ENCODE assay signal across 28 mouse cellular contexts in the genomic region with DNA sequence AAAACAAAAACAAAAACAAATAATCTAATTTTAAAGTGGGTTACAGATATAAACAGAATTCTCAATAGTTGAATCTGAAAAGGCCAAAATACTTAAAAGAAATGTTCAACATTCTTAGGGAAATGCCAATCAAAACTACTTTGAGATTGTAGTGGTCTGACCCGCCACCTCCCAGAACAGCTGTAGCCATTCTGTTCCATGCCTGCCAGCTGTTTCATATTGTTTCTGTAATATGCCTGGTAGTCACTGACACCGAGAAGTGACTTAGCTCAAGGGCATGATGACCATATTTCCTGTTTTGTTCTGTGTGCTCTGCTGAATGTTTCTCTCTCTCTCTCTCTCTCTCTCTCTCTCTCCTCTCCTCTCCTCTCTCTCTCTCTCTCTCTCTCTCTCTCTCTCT. TPM values are rescaled to one million over a fixed set of nuclear protein-coding genes. Genes with fewer than 3 reads are reported as not detected.
DNase-seq lines count a peak whose midpoint lies in the region; ATAC-seq and TF ChIP-seq lines count a peak whose summit lies in the region.
"Had no signal": no experiment of that assay in that cellular context is flagged by ENCODE, and none has a peak within 500 bp of the region (broad histone marks: within the 10 kb centered on the region; RNA-seq: fewer than 3 reads in every experiment).

No protein-coding gene starts in this region.

- no peak for ATAC-seq in embryonic facial prominence, embryonic 11.5 days (replicated peaks; ENCODE audit: insufficient number of reproducible peaks, low FRiP score, low TSS enrichment, low read depth)
- ATAC-seq in limb, embryonic 14.5 days (ENCODE audit: low FRiP score, low read depth), result peak; percentile 41; the same call in 1 of the 2 replicates
- no peak for ATAC-seq in embryonic facial prominence, embryonic 14.5 days (ENCODE audit: low read depth)
- ATAC-seq in liver, postnatal 0 days, result no peak
- ATAC-seq: CD4-positive, CD25-positive, alpha-beta regulatory T cell, adult 4 months; forebrain, embryonic 15.5 days; hindbrain, postnatal 0 days had no signal

- no peak overlapping the region for H3K9ac ChIP-seq in embryonic facial prominence, embryonic 11.5 days (replicated peaks; ENCODE audit: low read length)
- no peak overlapping the region for H3K9ac ChIP-seq in limb, embryonic 14.5 days (ENCODE audit: low read depth, low read length, severe bottlenecking)
- no peak overlapping the region for H3K9ac ChIP-seq in embryonic facial prominence, embryonic 14.5 days (ENCODE audit: low read depth, low read length)
- no peak overlapping the region for H3K9ac ChIP-seq in liver, postnatal 0 days (replicated peaks)
- H3K9ac ChIP-seq: embryonic facial prominence, embryonic 12.5 days; forebrain, embryonic 12.5 days; forebrain, embryonic 15.5 days; heart, embryonic 12.5 days; heart, embryonic 15.5 days; hindbrain, embryonic 14.5 days had no signal

- no peak for TF ChIP-seq POLR2A in limb, embryonic 14.5 days (IDR thresholded peaks at IDR 0.05; ENCODE audit: borderline replicate concordance, extremely low read depth, insufficient read depth, insufficient read length)

- no peaks in the 10 kb centered on the region for H3K9me3 ChIP-seq in embryonic facial prominence, embryonic 11.5 days (replicated peaks; ENCODE audit: control insufficient read depth, low read length)
- no peaks in the 10 kb centered on the region for H3K9me3 ChIP-seq in embryonic facial prominence, embryonic 10.5 days
- H3K9me3 ChIP-seq in limb, embryonic 14.5 days (ENCODE audit: control insufficient read depth, low read length), result no peaks in the 10 kb centered on the region
- H3K9me3 ChIP-seq in limb, embryonic 10.5 days (replicated peaks), result no peaks in the 10 kb centered on the region
- H3K9me3 ChIP-seq in embryonic facial prominence, embryonic 14.5 days (ENCODE audit: control insufficient read depth, low read length), result peaks cover 8% of the 10 kb centered on the region; the same call in 1 of the 2 replicates
- H3K9me3 ChIP-seq in liver, postnatal 0 days (ENCODE audit: low read length), result no peaks in the 10 kb centered on the region
- H3K9me3 ChIP-seq: embryonic facial prominence, embryonic 12.5 days; forebrain, embryonic 12.5 days; forebrain, embryonic 15.5 days; heart, embryonic 12.5 days; heart, embryonic 15.5 days had no signal

- no peak overlapping the region for H3K4me2 ChIP-seq in embryonic facial prominence, embryonic 11.5 days (ENCODE audit: low read depth, low read length)
- H3K4me2 ChIP-seq in limb, embryonic 14.5 days (replicated peaks; ENCODE audit: low read depth, low read length, severe bottlenecking), result no peak overlapping the region
- H3K4me2 ChIP-seq in embryonic facial prominence, embryonic 14.5 days (ENCODE audit: low read depth, low read length), result no peak overlapping the region
- H3K4me2 ChIP-seq in liver, postnatal 0 days (ENCODE audit: low read depth, low read length), result no peak overlapping the region
- H3K4me2 ChIP-seq: embryonic facial prominence, embryonic 12.5 days; forebrain, embryonic 12.5 days; forebrain, embryonic 15.5 days; heart, embryonic 12.5 days; heart, embryonic 15.5 days; hindbrain, embryonic 14.5 days had no signal

- no peaks in the 10 kb centered on the region for H3K36me3 ChIP-seq in embryonic facial prominence, embryonic 11.5 days (replicated peaks; ENCODE audit: control insufficient read depth, insufficient read depth, low read depth, low read length)
- no peaks in the 10 kb centered on the region for H3K36me3 ChIP-seq in embryonic facial prominence, embryonic 10.5 days (replicated peaks)
- H3K36me3 ChIP-seq in limb, embryonic 14.5 days (ENCODE audit: control insufficient read depth, insufficient read depth, low read length), result no peaks in the 10 kb centered on the region
- H3K36me3 ChIP-seq in limb, embryonic 10.5 days, result no peaks in the 10 kb centered on the region
- H3K36me3 ChIP-seq in embryonic facial prominence, embryonic 14.5 days (ENCODE audit: control insufficient read depth, insufficient read depth, low read length), result no peaks in the 10 kb centered on the region
- H3K36me3 ChIP-seq in liver, postnatal 0 days (replicated peaks; ENCODE audit: insufficient read depth, low read length), result no peaks in the 10 kb centered on the region
- H3K36me3 ChIP-seq: embryonic facial prominence, embryonic 12.5 days; forebrain, embryonic 12.5 days; forebrain, embryonic 15.5 days; heart, embryonic 12.5 days; heart, embryonic 15.5 days had no signal

- no peak overlapping the region for H3K4me3 ChIP-seq in embryonic facial prominence, embryonic 11.5 days (ENCODE audit: low read depth, low read length)
- H3K4me3 ChIP-seq in embryonic facial prominence, embryonic 10.5 days, result no peak overlapping the region
- no peak overlapping the region for H3K4me3 ChIP-seq in limb, embryonic 14.5 days (replicated peaks; ENCODE audit: low read length)
- no peak overlapping the region for H3K4me3 ChIP-seq in limb, embryonic 10.5 days
- H3K4me3 ChIP-seq in embryonic facial prominence, embryonic 14.5 days (ENCODE audit: low read depth, low read length), result no peak overlapping the region
- no peak overlapping the region for H3K4me3 ChIP-seq in liver, postnatal 0 days (ENCODE audit: low read depth, low read length)
- H3K4me3 ChIP-seq: embryonic facial prominence, embryonic 12.5 days; erythroblast, embryonic 14.5 days; forebrain, embryonic 12.5 days; forebrain, embryonic 15.5 days; heart, embryonic 12.5 days; heart, embryonic 15.5 days had no signal

- H3K27me3 ChIP-seq in embryonic facial prominence, embryonic 11.5 days (ENCODE audit: control insufficient read depth, insufficient read depth, low read length), result no peaks in the 10 kb centered on the region
- no peaks in the 10 kb centered on the region for H3K27me3 ChIP-seq in embryonic facial prominence, embryonic 10.5 days (replicated peaks; ENCODE audit: low read depth, poor library complexity, severe bottlenecking)
- no peaks in the 10 kb centered on the region for H3K27me3 ChIP-seq in limb, embryonic 14.5 days (ENCODE audit: control insufficient read depth, insufficient read depth, low read length)
- H3K27me3 ChIP-seq in limb, embryonic 10.5 days (ENCODE audit: low read depth, poor library complexity, severe bottlenecking), result no peaks in the 10 kb centered on the region
- no peaks in the 10 kb centered on the region for H3K27me3 ChIP-seq in embryonic facial prominence, embryonic 14.5 days (replicated peaks; ENCODE audit: control insufficient read depth, insufficient read depth, low read length)
- peaks cover 12% of the 10 kb centered on the region; the same call in 1 of the 2 replicates for H3K27me3 ChIP-seq in liver, postnatal 0 days (ENCODE audit: insufficient read depth, low read length)
- H3K27me3 ChIP-seq: embryonic facial prominence, embryonic 12.5 days; forebrain, embryonic 12.5 days; forebrain, embryonic 15.5 days; heart, embryonic 12.5 days; heart, embryonic 15.5 days had no signal

- H3K4me1 ChIP-seq in embryonic facial prominence, embryonic 11.5 days (ENCODE audit: control insufficient read depth, insufficient read depth, low read length), result no peaks in the 10 kb centered on the region
- no peaks in the 10 kb centered on the region for H3K4me1 ChIP-seq in embryonic facial prominence, embryonic 10.5 days
- no peaks in the 10 kb centered on the region for H3K4me1 ChIP-seq in limb, embryonic 14.5 days (ENCODE audit: control insufficient read depth, insufficient read depth, low read length)
- H3K4me1 ChIP-seq in limb, embryonic 10.5 days, result no peaks in the 10 kb centered on the region
- H3K4me1 ChIP-seq in embryonic facial prominence, embryonic 14.5 days (ENCODE audit: control insufficient read depth, insufficient read depth, low read length), result no peaks in the 10 kb centered on the region
- no peaks in the 10 kb centered on the region for H3K4me1 ChIP-seq in liver, postnatal 0 days (ENCODE audit: insufficient read depth)
- H3K4me1 ChIP-seq: embryonic facial prominence, embryonic 12.5 days; forebrain, embryonic 12.5 days; forebrain, embryonic 15.5 days; heart, embryonic 12.5 days; heart, embryonic 15.5 days had no signal

- TF ChIP-seq CTCF in liver, postnatal 0 days (IDR thresholded peaks at IDR 0.05; ENCODE audit: low read depth), result no peak

- no peak overlapping the region for H3K27ac ChIP-seq in embryonic facial prominence, embryonic 11.5 days (replicated peaks; ENCODE audit: low read depth, low read length)
- no peak overlapping the region for H3K27ac ChIP-seq in embryonic facial prominence, embryonic 10.5 days (replicated peaks)
- H3K27ac ChIP-seq in limb, embryonic 14.5 days (replicated peaks; ENCODE audit: low read depth, low read length), result no peak overlapping the region
- H3K27ac ChIP-seq in limb, embryonic 10.5 days, result no peak overlapping the region
- no peak overlapping the region for H3K27ac ChIP-seq in embryonic facial prominence, embryonic 14.5 days (replicated peaks; ENCODE audit: low read depth, low read length)
- no peak overlapping the region for H3K27ac ChIP-seq in liver, postnatal 0 days (ENCODE audit: low read depth)
- H3K27ac ChIP-seq: embryonic facial prominence, embryonic 12.5 days; forebrain, embryonic 12.5 days; forebrain, embryonic 15.5 days; heart, embryonic 15.5 days; hindbrain, embryonic 14.5 days; hindbrain, postnatal 0 days had no signal

- no peak for TF ChIP-seq EP300 in liver, postnatal 0 days (IDR thresholded peaks at IDR 0.05; ENCODE audit: low read depth)

- peak; percentile 51 for DNase-seq in embryonic facial prominence, embryonic 11.5 days (ENCODE audit: low spot score)
- DNase-seq in embryonic facial prominence, embryonic 10.5 days (ENCODE audit: low spot score), result no peak
- DNase-seq in limb, embryonic 14.5 days (ENCODE audit: low spot score), result peak; percentile 17
- DNase-seq in limb, embryonic 10.5 days (ENCODE audit: low spot score), result no peak
- DNase-seq in lung, postnatal 10 days, result peak; percentile 22
- no peak for DNase-seq in lung, postnatal 36 days
- peak; percentile 36 for DNase-seq in embryonic facial prominence, embryonic 14.5 days (ENCODE audit: low spot score)
- no peak for DNase-seq in liver, postnatal 0 days
- DNase-seq: adrenal gland, adult 2 months; adrenal gland, postnatal 14 days; cerebellum, adult 11-12 months; cerebellum, adult 8-10 months; cerebellum, postnatal 10 days; cerebellum, postnatal 36 days; embryo, embryonic 11 days; gastrocnemius, postnatal 25 days; heart, adult 18-20 months; heart, postnatal 14 days; heart, postnatal 4 days had no signal

- WGBS in embryonic facial prominence, embryonic 11.5 days, result 55% methylated on average over 2 of the region's 2 CpGs
- 55% methylated on average over 2 of the region's 2 CpGs for WGBS in embryonic facial prominence, embryonic 10.5 days
- WGBS in limb, embryonic 14.5 days, result 50% methylated on average over 2 of the region's 2 CpGs
- 79% methylated on average over 2 of the region's 2 CpGs for WGBS in limb, embryonic 10.5 days
- WGBS in embryonic facial prominence, embryonic 14.5 days, result 31% methylated on average over 2 of the region's 2 CpGs
- 53% methylated on average over 2 of the region's 2 CpGs for WGBS in liver, postnatal 0 days (ENCODE audit: insufficient replicate concordance)

RNA-seq across cellular contexts. Expression of a gene that starts 51.7 kb away (rescaled TPM):
- 3.0 and 3.9 TPM in 2 replicates for polyA plus RNA-seq in embryonic facial prominence, embryonic 11.5 days (2014; fragmentation: Nextera tagmentation; extraction: Ambion mirVana)
- 4.6 and 4.8 TPM in 2 replicates for polyA plus RNA-seq in embryonic facial prominence, embryonic 10.5 days (2016; fragmentation: Nextera tagmentation; extraction: Ambion mirVana)
- 8.4 and 8.6 TPM in 2 replicates for polyA plus RNA-seq in limb, embryonic 14.5 days (2012; rRNA removed)
- 5.8 and 6.4 TPM in 2 replicates for polyA plus RNA-seq in limb, embryonic 14.5 days (2014; fragmentation: Nextera tagmentation; extraction: Ambion mirVana)
- polyA plus RNA-seq in limb, embryonic 10.5 days (2016; fragmentation: Nextera tagmentation; extraction: Ambion mirVana), result 4.4 and 4.6 TPM in 2 replicates
- polyA plus RNA-seq in embryonic facial prominence, embryonic 14.5 days (2014; fragmentation: Nextera tagmentation; extraction: Ambion mirVana), result 7.4 and 8.0 TPM in 2 replicates
- 0.32 and 0.39 TPM in 2 replicates for polyA plus RNA-seq in liver, postnatal 0 days (2015; fragmentation: Nextera tagmentation; extraction: Ambion mirVana)
- polyA plus RNA-seq: erythroblast, embryonic 14.5 days had no signal

Comparison
In these comparisons a context has a peak if more than half of its experiments do, and no peak if none do; other contexts are left out.
1. DNase-seq: peak in embryonic facial prominence, embryonic 11.5 days (single experiment), limb, embryonic 14.5 days (single experiment), lung, postnatal 10 days (single experiment) and embryonic facial prominence, embryonic 14.5 days (single experiment); none in embryonic facial prominence, embryonic 10.5 days (single experiment), limb, embryonic 10.5 days (single experiment), lung, postnatal 36 days (single experiment) and liver, postnatal 0 days (single experiment).